Mouse (Mus musculus): ENCODE results near the gene Nid2.
A peak's percentile ranks its signal among the peaks of the same experiment; 100 is the strongest.

Gene Nid2

DNA sequence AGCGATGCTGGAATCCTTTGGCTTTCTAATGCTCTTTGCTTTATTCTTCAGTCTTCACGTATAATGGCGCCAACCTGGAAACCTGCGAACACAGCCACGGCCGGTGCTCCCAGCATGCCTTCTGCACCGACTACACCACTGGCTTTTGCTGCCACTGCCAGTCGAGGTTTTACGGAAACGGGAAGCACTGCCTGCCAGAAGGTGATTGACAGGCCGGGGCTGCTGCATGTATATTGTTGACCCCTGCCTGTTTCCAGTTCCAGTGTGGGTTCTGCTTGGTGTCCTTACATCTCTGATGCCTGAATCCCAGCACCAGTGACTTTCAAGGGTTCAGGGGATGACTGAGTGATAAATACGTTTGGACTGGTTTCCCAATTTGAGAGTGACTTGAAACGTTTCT lies 26.9 kb downstream of the Nid2 start:
- no peak for DNase-seq (ENCODE audit: low read depth, low spot score)

DNA sequence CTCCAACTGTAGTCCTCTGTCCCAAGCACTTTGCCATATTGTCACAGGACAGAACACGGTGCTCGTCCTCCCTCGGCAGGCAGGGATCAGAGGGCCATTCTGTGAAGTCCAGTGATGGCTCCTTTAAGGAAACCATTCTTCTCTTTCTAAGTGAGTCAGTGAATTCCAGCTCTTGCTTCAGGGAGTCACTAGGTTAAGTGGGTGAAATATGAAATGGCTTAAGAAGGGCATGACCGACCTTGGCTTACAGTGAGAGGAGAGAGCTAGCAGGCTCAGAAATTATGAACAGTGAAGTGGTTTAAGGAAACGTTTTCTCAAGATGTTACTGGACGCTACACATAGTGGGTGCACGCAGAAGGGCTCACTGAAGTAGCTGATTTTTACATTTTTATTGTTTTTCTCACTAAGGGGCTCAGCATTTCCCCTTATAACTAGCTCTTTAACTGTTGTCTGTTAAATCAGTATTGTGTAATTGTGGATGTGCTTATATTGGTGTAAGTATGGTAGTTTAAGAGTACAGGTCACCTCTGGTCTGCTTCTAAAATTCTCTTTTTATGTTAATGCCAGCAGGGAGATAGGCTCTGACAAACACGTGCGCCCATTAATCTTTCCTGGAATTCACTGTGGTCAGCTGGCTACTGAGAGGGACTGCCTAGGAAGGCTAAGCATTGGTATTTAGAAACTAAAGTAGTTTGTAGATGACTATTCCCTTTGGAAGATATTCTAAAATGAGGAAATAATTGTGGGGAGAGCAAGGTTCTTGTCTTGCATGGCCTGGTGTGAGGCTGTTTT lies 34.9 kb downstream of the Nid2 start:
- DNase-seq (ENCODE audit: low read depth, low spot score): no peak

DNA sequence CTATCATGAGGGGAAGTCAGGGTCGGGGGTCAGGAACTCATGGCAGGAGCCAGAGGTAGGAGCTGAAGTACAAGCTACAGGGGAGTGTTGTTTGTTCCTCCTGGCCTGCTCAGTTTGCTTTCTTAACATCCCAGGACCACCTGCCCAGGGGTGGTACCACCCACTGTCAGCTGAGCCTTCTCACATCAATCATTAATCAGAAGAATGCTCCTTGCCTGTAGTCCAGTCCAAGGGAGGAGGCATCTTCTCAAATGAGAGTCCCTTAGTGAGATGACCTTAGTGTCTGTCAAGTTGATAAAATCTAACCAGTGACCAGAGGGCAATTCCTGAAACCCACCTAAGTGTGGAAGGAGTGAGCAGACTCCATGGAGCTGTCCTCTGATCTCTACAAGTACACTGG lies 37.4 kb downstream of the Nid2 start:
- DNase-seq (ENCODE audit: low read depth, low spot score): no peak

DNA sequence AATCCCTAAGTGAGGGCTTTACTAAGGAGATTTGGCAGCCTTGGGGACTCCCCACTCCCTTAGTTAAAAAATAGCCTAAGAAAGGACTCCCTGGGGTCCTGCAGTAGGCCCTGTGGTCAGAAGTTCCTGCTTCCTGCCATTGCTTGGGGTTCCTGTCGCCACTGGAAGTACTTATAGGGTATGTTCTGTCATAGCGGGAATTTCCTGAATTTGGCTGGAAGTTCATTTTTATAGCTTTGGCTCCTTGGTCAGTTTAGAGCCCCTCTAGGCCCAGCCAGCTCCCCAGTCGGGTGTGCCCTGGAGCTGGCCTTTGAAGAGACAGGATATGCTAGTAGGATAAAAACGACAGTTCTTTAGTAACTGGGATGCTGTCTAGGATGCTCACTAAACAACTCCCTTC lies 43.8 kb downstream of the Nid2 start:
- DNase-seq (ENCODE audit: low read depth, low spot score): no peak

DNA sequence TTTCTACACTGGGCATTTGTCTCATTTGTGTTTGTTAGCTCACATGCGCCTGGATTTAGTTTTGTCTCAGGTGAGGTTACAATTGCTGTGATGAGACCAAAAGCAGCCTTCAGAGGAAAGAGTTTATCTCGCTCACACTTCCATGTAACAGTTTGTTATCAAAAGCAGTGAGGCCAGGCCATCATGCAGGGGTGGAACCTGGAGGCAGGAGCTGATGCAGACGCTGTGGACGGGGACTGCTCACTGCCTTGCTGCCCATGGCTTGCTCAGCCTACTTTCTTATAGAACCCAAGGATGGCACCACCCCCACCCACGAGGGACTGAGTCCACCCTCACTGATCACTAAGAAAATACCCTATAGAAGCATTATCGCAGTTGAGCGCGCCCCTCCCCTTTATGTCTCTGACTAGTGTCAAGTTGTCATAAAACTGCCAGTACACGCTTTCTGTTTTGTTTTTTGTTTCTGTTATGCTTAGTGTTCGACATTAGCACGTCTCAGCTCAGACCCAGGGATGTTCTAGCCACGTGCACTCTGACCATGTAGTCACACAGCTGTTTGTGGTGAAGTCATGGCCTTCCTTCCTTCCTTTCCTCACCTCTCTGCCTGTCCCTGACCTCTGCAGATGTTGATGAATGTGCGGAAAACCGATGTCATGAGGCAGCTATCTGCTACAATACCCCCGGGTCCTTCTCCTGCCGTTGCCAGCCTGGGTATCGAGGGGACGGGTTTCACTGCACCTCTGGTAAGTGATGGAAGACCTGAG lies 45.7 kb downstream of the Nid2 start:
- DNase-seq (ENCODE audit: low read depth, low spot score): no peak

DNA sequence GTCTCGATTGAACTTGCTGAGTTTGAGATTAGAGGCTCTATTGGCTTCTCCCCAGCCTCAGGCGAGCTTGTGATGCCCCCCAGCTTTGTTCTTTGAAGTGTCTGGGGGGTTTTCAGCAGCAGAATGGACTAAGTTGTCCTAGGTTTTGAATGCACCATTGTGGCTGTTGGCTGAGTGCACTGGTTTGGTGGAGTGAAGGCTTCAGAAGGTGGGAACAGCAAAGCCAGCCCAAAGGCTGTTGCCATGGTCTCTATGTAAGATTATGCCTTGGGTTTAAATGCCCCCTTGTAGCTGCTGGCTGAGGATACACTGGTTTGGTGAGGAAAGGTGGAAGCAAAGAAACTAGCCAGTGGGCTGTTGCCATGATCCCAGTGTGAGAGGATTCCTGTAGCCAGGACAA lies 49.4 kb downstream of the Nid2 start:
- DNase-seq (ENCODE audit: low read depth, low spot score): no peak

DNA sequence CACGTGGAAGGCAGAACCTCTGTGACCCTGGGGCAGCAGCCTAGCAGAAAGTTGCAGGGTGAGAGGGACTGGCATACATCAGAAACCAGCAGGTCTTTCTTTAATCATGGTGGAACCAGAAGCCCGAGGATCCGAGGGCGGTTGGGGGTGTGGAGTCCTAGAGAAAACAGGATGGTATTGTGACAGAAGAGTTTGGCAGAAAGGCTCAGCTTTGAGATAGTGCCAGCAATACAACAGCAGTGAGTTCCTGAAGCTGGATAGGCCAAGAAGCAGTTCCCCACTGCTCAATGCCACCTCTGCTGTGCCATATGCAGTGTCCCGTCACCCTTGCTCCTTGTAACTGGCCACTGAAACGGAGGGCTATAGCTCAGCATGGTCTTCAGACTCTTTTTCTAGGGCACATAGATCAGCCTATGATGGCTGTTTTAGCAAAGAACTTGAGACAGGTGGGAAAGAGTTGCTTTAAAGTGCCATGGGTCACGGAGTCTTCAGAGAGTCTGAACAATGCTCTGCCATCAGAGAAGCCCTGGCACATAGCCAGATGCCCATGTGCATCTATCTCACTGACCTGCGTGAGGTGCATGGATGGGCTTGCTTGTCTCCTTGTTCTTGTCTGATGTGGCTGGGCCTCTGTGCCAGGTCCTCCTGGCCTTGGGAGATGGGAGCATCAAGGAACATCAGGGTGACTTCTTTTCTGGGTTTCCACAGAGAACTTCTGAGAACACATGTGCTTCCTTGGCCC lies 50.6 kb downstream of the Nid2 start:
- no peak for DNase-seq (ENCODE audit: low read depth, low spot score)

DNA sequence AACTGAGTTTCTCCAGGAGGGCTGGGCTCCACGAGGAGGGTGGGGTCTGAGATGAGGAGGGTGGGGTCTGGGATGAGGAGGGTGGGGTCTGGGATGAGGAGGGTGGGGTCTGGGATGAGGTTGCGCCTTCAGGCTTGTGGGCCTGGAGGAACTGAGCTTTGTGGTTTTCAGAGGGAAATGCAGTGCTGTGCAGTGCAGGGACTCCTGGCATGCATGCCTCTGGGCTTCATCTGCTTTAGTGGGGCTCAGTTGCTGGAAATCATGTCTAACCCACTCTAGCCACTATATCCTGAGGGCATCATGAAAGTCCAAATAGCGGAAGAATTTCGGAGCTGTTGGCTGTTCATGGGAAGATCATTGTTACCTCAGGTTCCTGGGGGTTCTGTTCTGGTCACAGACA lies 52.2 kb downstream of the Nid2 start:
- no peak for DNase-seq (ENCODE audit: low read depth, low spot score)

DNA sequence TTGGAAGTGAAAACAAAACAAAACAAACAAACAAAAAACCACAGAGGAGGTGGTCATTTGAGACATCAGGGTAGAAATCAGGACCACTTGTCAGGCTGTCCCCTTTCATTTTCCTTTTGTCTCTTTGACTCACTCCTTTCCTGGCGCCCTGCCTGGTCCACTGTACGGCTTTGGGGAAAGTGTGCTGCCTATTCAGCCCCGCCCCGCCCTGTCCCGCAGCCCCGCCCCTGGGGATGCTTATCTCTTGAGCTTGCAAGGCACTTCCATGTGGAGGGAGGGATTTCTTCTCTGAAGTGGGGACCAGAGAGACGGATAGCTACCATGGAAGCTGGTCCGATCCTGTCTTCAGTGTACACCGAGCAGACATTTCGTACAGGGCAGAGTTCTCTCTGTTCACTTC lies 52.6 kb downstream of the Nid2 start:
- no peak for DNase-seq (ENCODE audit: low read depth, low spot score)

DNA sequence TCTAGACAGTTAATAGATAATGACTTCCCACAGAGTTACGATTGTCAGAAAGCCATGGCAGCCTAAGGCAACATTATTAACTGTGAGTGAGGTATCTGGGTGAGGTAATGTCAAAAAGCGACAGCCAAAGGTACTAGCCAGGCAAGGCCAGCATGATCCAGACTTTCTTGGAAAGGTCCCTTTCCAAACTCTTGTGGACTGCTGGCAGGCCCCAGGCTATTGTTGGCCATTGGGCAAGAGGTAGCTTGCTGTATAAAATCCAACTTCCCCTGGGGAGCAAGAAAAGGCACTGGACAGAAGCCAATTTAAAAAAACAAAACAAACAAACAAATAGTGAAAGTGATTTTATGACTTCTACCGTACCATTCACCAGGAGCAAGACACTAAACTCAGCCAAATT lies 56.3 kb downstream of the Nid2 start:
- DNase-seq (ENCODE audit: low read depth, low spot score): no peak

DNA sequence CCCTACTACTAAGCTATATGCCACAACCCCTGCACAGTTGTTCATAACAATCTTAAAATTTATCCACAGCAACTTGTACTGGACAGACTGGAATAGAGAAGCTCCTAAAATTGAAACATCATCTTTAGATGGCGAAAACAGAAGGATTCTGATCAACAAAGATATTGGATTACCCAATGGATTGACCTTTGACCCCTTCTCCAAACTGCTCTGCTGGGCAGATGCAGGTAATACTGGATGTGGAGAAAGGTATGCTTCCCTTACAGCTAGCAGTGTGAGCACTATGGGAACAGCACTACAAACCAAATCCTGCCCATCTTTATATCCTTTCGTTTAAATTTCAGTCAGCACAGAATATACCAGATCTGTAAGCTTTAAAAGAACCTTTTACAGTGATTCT lies 56.8 kb downstream of the Nid2 start:
- no peak for DNase-seq (ENCODE audit: low read depth, low spot score)

DNA sequence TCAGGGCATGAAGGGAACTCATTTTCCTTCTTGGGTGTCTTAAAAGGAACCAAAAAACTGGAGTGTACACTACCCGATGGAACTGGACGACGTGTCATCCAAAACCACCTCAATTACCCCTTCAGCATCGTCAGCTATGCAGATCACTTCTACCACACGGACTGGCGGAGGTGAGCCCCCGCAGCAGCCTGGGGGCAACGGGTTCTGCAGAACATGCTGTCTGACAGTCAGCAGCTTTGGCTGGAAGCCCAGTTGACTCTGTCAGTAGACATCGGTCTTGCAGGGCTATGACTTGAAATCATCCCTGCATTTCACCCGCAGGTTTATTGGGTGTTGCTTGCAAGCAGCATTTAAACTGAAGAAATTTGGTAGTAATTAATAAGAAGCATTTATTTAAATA lies 58.9 kb downstream of the Nid2 start:
- DNase-seq (ENCODE audit: low read depth, low spot score): no peak

DNA sequence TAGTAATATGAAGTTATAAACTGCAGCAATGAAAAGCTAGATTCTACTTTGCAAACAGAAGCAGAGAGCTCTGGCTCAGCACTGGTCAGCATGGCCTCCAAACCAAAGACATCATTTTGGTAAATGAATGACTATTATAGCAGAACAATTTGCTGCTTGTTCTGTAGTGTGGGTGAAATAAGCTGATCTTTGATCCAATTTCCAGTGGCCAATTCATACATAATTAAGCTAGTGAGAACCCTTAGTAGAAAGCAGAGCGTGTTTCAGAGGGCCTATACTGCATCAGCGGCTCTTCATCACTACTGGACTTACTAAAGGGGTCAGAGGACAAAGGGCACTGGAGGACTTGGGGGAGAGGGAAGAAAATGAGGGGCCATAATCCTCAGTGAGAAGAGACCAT lies 62.0 kb downstream of the Nid2 start:
- no peak for DNase-seq (ENCODE audit: low read depth, low spot score)

DNA sequence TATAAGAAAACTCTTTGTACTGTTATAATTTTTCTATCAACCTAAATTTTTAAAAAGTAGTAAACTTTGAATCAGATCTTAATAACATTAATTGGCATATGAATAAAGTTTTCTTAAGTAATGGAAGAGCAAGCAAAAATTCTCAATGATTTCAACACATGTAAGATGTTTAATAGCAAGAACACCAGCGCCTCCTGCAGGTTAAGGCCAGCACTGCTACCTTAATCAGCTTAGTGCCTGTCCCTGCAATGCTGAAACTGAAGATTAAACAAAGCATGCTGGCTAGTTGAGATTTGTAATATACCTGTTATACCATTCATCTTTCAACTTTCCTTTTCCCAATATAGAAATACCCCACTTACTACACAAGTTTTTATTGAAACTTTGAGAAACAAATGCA lies 66.9 kb downstream of the Nid2 start:
- DNase-seq (ENCODE audit: low read depth, low spot score): peak; percentile 74

DNA sequence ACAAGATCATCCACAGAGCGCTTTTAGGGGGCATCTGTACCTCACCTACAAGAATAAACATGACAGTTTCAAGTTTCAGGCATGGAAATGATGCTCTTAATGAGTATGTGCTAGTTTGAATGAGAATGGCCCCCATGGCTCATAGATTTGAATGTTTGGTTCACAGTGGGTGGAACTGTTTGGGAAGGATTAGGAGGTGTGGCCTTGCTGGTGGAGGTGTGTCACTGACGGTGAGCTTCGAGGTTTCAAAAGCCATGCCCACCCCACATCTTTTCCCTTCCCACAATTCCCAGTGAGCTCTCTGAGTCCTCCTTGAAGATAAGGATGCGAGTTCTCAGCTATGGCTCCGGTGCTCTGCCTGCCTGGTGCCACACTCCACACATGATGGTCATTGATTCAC lies 70.6 kb downstream of the Nid2 start:
- DNase-seq (ENCODE audit: low read depth, low spot score): no peak

DNA sequence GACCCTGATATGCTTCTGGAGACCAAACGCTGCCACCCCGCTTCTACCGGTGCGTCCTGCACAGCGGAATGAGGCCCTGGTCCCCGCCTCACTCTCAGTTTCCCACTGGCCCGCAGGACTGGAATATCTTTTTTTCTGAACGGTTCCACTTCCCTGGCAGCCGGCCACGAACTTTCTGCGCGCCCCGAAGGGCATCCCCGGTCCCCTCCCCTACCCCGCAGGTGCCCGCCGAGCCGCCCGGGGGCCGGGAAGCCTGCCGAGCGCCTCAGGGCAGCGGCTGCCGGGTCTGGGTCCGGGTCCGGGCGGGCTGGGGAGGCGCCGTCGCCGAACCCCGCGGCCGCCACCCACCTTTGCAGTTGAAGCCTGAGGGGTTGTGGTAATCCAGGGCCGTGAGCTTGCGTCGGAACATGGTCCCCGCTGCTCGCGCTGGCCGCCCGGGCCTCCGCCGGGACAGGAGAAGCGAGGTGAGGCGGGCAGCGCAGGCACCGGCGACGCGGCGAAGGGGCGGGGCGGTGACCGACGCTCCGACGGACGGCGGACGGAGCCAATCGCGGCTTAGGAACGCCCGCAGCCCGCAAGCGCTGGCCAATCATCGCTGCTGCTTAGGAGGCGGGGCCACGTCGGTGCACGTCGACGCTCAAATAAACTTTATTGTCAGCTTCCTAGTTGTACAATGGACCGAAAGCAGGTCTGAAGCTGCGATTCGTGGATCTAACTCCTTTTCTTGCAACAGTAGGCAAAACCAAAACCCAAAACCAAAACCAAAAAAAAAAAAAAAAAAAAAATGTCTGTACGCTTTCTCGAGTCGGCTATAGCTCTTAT lies 72.5 kb downstream of the Nid2 start, which contains the start of gene Rtraf:
Gene Rtraf (minus strand): TSS at position 504 of the 822 bp plus-strand sequence.
- DNase-seq (ENCODE audit: low read depth, low spot score): peak; percentile 89

DNA sequence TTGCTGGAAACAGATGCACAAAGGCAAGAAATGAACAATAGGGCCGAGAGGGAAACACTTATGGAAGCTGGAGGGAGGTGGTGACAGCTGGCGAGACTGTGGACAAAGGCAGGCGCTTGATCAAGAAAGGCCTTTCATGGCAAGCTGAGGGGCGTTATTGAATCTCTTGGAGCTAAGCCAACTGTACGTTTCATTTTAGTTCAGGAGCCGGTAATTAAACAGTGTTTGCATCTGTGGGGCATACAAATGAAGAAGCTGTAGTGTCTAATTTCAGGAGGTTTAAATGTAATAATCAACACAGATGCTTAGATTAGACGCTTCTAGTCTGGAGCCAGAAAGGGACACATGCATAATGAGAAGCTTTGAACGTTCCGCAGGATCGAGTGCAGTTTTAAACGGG lies 74.4 kb downstream of the Nid2 start:
- no peak for DNase-seq (ENCODE audit: low read depth, low spot score)

DNA sequence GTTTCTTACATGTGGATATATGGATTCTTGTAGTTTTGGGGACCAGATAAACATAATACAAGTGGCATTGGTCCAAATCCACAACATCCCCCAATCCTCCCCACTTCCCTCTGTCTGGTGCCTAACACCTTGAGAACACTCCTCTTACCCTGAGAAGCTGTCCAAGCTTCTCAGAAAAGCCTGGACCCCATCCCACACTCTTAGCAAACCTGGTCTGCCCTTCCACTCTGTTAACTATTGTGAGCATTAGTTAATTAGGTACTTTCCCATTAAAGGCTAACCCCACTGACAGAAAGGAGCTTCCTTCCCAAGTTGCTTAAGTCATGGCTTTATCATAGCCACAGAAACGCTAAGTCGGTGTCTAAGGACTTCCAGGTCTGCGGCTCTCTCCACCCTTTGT lies 85.2 kb downstream of the Nid2 start:
- DNase-seq (ENCODE audit: low read depth, low spot score): no peak

DNA sequence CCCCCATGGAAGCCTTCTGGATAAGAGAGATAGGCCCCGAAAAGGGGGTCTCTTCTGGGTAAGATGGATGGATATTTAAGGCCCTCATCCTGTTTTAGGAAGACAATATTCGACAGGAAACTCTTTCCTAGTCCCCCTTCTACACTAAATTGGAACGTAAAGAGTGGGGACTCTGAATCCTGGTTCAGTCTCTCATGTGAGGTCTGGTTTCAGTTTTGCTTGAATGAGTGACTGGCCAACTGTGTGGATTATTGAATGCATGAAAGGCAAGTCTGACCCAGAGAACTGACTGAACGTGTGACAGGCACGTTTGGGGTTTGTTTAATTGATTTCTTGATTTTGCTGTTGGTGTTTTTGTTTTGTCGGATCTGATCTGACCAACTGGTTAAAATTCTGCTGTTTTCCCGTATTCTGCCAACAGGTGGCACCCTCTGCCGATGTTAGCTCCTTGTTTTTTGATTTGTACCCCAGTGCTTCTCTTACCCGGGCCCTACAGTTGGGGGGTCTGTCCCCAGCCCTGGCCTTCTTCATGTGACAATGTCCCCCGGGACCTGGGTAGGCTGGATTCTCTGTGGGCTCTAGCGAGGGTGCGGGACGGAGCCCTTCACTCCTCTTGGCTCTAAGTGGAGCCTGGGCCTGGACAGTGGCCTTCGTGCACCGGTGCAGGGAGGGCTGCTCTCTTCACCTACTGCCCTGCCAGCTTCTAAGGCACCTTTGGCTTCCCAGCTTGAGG lies 88.7 kb downstream of the Nid2 start:
- DNase-seq (ENCODE audit: low read depth, low spot score): peak; percentile 48

DNA sequence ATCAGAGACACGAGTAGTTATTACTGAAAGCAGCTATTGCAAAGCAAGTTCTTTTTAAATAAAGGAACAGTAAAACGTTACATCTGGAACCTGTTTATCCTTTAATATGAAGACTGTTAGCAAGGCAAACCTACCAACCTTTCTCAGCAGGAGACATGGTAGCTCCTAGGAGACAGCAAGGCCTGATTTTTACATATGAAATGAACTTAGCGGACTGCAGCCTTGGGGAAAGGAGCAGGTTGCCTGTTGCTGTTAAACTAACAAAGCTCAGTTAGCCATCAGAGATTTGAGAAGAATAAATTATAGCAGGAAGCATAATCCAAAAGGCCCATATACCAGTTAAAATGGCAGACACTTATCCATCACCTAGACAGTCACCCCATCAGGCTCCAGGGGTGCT lies 102.4 kb downstream of the Nid2 start:
- no peak for DNase-seq (ENCODE audit: low read depth, low spot score)

DNA sequence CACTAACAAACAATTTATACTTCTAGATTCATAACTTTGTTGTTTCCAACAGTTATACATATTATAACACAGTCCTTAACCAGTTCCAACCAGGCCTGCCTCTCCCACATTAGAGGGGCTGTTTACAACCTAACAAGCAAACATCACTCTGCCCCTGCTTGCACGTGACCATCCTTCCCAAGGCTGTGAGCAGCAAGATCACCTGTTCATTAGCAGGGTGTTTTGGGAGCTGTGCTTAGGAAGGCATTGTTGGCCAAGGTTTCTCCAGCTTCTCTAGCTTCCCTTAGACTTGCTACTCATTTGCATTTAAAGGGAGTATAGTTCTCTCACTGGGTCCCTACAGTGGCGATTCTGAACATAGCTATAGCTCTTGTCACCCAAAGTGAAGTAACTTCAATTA lies 107.2 kb downstream of the Nid2 start:
- no peak for DNase-seq (ENCODE audit: low read depth, low spot score)

Data from retina, postnatal 7 days (tissue).